Mouse (Mus musculus): ENCODE data around the gene Ube2v1. TPM values are rescaled to one million over a fixed set of nuclear protein-coding genes. Genes with fewer than 3 reads are reported as not detected.

Ube2v1 gene
- total and polyA plus RNA-seq, 3 experiments, result 164 to 343 TPM; not detected in 1

- H3K27ac ChIP-seq (ENCODE audit: control insufficient read depth, low read depth, low read length), result no peak overlapping the region
- H3K36me3 ChIP-seq (ENCODE audit: control insufficient read depth in 1 of 2, insufficient read depth in 2 of 2, low read length in 2 of 2), result no peaks in the 10 kb centered on the region
- no peak for TF ChIP-seq RCOR1 (IDR thresholded peaks at IDR 0.05; ENCODE audit: low read depth, low read length)
- TF ChIP-seq ELF1 (IDR thresholded peaks at IDR 0.05; ENCODE audit: low read depth, low read length), result no peak
- TF ChIP-seq BHLHE40 (IDR thresholded peaks at IDR 0.05; ENCODE audit: borderline replicate concordance, low read depth, low read length), result no peak
- TF ChIP-seq EP300 (IDR thresholded peaks at IDR 0.05; ENCODE audit: low read depth in 1 of 2, low read length in 2 of 2), result no peak
- no peak for TF ChIP-seq MAFK (IDR thresholded peaks at IDR 0.05; ENCODE audit: borderline replicate concordance, low read depth, low read length)
- no peak for TF ChIP-seq CTCF (IDR thresholded peaks at IDR 0.05 in 2 of 3, conservative IDR thresholded peaks at IDR 0.05 in 1 of 3; ENCODE audit: control insufficient read depth in 1 of 3, insufficient read depth in 1 of 3, low read depth in 2 of 3, low read length in 3 of 3, poor library complexity in 1 of 3, severe bottlenecking in 1 of 3)
- TF ChIP-seq MYB (IDR thresholded peaks at IDR 0.05; ENCODE audit: low read depth, low read length), result no peak
- TF ChIP-seq MAX (IDR thresholded peaks at IDR 0.05; ENCODE audit: low read length), result no peak
- no peak for TF ChIP-seq SIN3A (IDR thresholded peaks at IDR 0.05; ENCODE audit: low read length)
- TF ChIP-seq JUND (IDR thresholded peaks at IDR 0.05; ENCODE audit: low read depth, low read length), result no peak
- TF ChIP-seq MXI1 (IDR thresholded peaks at IDR 0.05; ENCODE audit: low read depth, low read length), result no peak
- TF ChIP-seq ZKSCAN1 (IDR thresholded peaks at IDR 0.05; ENCODE audit: low read depth, low read length), result no peak
- TF ChIP-seq NRF1 (IDR thresholded peaks at IDR 0.05; ENCODE audit: insufficient read depth, low read depth, low read length, poor library complexity, severe bottlenecking), result no peak
- TF ChIP-seq NELFE (IDR thresholded peaks at IDR 0.05; ENCODE audit: low read depth, low read length), result no peak
- TF ChIP-seq ZMIZ1 (IDR thresholded peaks at IDR 0.05; ENCODE audit: low read depth, low read length), result no peak
- TF ChIP-seq SMC3 (IDR thresholded peaks at IDR 0.05; ENCODE audit: low read depth, low read length), result no peak
- no peak for TF ChIP-seq HCFC1 (IDR thresholded peaks at IDR 0.05; ENCODE audit: low read depth, low read length)
- TF ChIP-seq ZNF384 (IDR thresholded peaks at IDR 0.05; ENCODE audit: low read depth, low read length), result no peak
- no peak for TF ChIP-seq POLR2AphosphoS2 (IDR thresholded peaks at IDR 0.05; ENCODE audit: low read length)
- no peak for TF ChIP-seq E2F4 (IDR thresholded peaks at IDR 0.05; ENCODE audit: borderline replicate concordance, low read depth, low read length)
- DNase-seq (ENCODE audit: low read depth, low spot score), result no peak
- no peaks in the 10 kb centered on the region for H3K79me2 ChIP-seq (ENCODE audit: control insufficient read depth, insufficient read depth, low read length, poor library complexity)
- H3K9ac ChIP-seq (ENCODE audit: control insufficient read depth, low read depth, low read length, poor library complexity, severe bottlenecking), result no peak overlapping the region
- no peaks in the 10 kb centered on the region for H3K4me1 ChIP-seq (ENCODE audit: control insufficient read depth in 1 of 2, insufficient read depth in 2 of 2, low read length in 2 of 2)
- peaks cover 7 to 15% of the 10 kb centered on the region in 2 experiments; a peak in 3 of 4 replicates for H3K27me3 ChIP-seq (ENCODE audit: control insufficient read depth in 1 of 2, insufficient read depth in 2 of 2, low read length in 2 of 2)
- no peaks in the 10 kb centered on the region for H3K9me3 ChIP-seq (replicated peaks; ENCODE audit: insufficient read depth, low read length)
- H3K4me3 ChIP-seq (ENCODE audit: control insufficient read depth in 1 of 2, insufficient read depth in 1 of 2, low read depth in 2 of 2, low read length in 2 of 2), result no peak overlapping the region
Observed at GRCm38 (mm10) chr2:167585273-167585672, 46.6 kb downstream of the Ube2v1 start.

- TF ChIP-seq UBTF (IDR thresholded peaks at IDR 0.05; ENCODE audit: borderline replicate concordance, insufficient read depth, low read depth, low read length) (no peak), ZC3H11A (IDR thresholded peaks at IDR 0.05; ENCODE audit: low read depth, low read length) (no peak), MAZ (IDR thresholded peaks at IDR 0.05; ENCODE audit: low read depth, low read length) (no peak), MYC (IDR thresholded peaks at IDR 0.05; ENCODE audit: low read depth, low read length) (no peak), ZKSCAN1 (IDR thresholded peaks at IDR 0.05; ENCODE audit: low read depth, low read length) (no peak), CHD1 (IDR thresholded peaks at IDR 0.05; ENCODE audit: low read depth, low read length) (no peak)
- no peak overlapping the region for H3K27ac ChIP-seq (ENCODE audit: control insufficient read depth, low read depth, low read length)
Observed at GRCm38 (mm10) chr2:167583161-167583952, 48.5 kb downstream of the Ube2v1 start.

More at GRCm38 (mm10) chr2:167583161-167583952, 48.5 kb downstream of the Ube2v1 start:
- Histone ChIP-seq H3K79me2 (ENCODE audit: control insufficient read depth, insufficient read depth, low read length, poor library complexity) (no peaks in the 10 kb centered on the region), H3K4me3 (ENCODE audit: control insufficient read depth in 1 of 2, insufficient read depth in 1 of 2, low read depth in 2 of 2, low read length in 2 of 2) (no peak overlapping the region), H3K27me3 (ENCODE audit: control insufficient read depth in 1 of 2, insufficient read depth in 2 of 2, low read length in 2 of 2) (peaks cover 4 to 8% of the 10 kb centered on the region in 2 experiments; a peak in 3 of 4 replicates), H3K9me3 (replicated peaks; ENCODE audit: insufficient read depth, low read length) (no peaks in the 10 kb centered on the region), H3K4me1 (ENCODE audit: control insufficient read depth in 1 of 2, insufficient read depth in 2 of 2, low read length in 2 of 2) (peaks cover 0 to 3% of the 10 kb centered on the region in 2 experiments; a peak in 1 of 4 replicates), H3K36me3 (ENCODE audit: control insufficient read depth in 1 of 2, insufficient read depth in 2 of 2, low read length in 2 of 2) (no peaks in the 10 kb centered on the region), H3K9ac (ENCODE audit: control insufficient read depth, low read depth, low read length, poor library complexity, severe bottlenecking) (no peak overlapping the region)
- no peak for DNase-seq (ENCODE audit: low read depth, low spot score)
